Mouse (Mus musculus): ENCODE data around the gene Akap13. TPM values are rescaled to one million over a fixed set of nuclear protein-coding genes. Genes with fewer than 3 reads are reported as not detected.
"Not testable (repeated sequence)": the region's sequence is repeated elsewhere in the genome, so short reads cannot be mapped to it uniquely, and the experiment has no call there.

Gene Akap13
- polyA plus RNA-seq, 1 experiment from 2014 or later, result 41.0 TPM

GRCm38 (mm10) chr7:75733166-75733565 lies 277.8 kb downstream of the Akap13 start:
- no peak overlapping the region for H3K9ac ChIP-seq (ENCODE audit: low read depth, low read length)
- H3K9me3 ChIP-seq (replicated peaks; ENCODE audit: control insufficient read depth, low read length), result no peaks in the 10 kb centered on the region
- ATAC-seq (ENCODE audit: low read depth), result no peak
- H3K4me3 ChIP-seq (ENCODE audit: low read depth, low read length), result no peak overlapping the region
- WGBS (ENCODE audit: insufficient replicate concordance), result 81% methylated on average over 2 of the region's 2 CpGs
- no peaks in the 10 kb centered on the region for H3K4me1 ChIP-seq (ENCODE audit: control insufficient read depth, low read depth, low read length)
- H3K4me2 ChIP-seq (ENCODE audit: low read depth, low read length), result no peak overlapping the region
- H3K27ac ChIP-seq (ENCODE audit: low read length), result no peak overlapping the region
- peaks cover 74% of the 10 kb centered on the region for H3K36me3 ChIP-seq (ENCODE audit: control insufficient read depth, insufficient read depth)
- no peaks in the 10 kb centered on the region for H3K27me3 ChIP-seq (ENCODE audit: control insufficient read depth, insufficient read depth, low read depth, low read length)

- 59% methylated on average over 10 of the region's 10 CpGs for WGBS (ENCODE audit: insufficient replicate concordance)
- peaks cover 63% of the 10 kb centered on the region for H3K36me3 ChIP-seq (ENCODE audit: control insufficient read depth, insufficient read depth)
- ATAC-seq (ENCODE audit: low read depth), result peak; percentile 71
- H3K4me1 ChIP-seq (ENCODE audit: control insufficient read depth, low read depth, low read length), result no peaks in the 10 kb centered on the region
- H3K4me2 ChIP-seq (ENCODE audit: low read depth, low read length), result no peak overlapping the region
- no peak overlapping the region for H3K27ac ChIP-seq (ENCODE audit: low read length)
- H3K27me3 ChIP-seq (ENCODE audit: control insufficient read depth, insufficient read depth, low read depth, low read length), result no peaks in the 10 kb centered on the region
- H3K9me3 ChIP-seq (replicated peaks; ENCODE audit: control insufficient read depth, low read length), result no peaks in the 10 kb centered on the region
- no peak overlapping the region for H3K9ac ChIP-seq (ENCODE audit: low read depth, low read length)
- no peak overlapping the region for H3K4me3 ChIP-seq (ENCODE audit: low read depth, low read length)
Measured at GRCm38 (mm10) chr7:75739075-75739725, 283.9 kb downstream of the Akap13 start.

GRCm38 (mm10) chr7:75744528-75744927 lies 289.2 kb downstream of the Akap13 start:
- no peak overlapping the region for H3K4me2 ChIP-seq (ENCODE audit: low read depth, low read length)
- H3K27me3 ChIP-seq (ENCODE audit: control insufficient read depth, insufficient read depth, low read depth, low read length), result no peaks in the 10 kb centered on the region
- ATAC-seq (ENCODE audit: low read depth), result no peak
- H3K9ac ChIP-seq (ENCODE audit: low read depth, low read length), result no peak overlapping the region
- H3K36me3 ChIP-seq (ENCODE audit: control insufficient read depth, insufficient read depth), result peaks cover 65% of the 10 kb centered on the region
- H3K9me3 ChIP-seq (replicated peaks; ENCODE audit: control insufficient read depth, low read length), result no peaks in the 10 kb centered on the region
- H3K4me3 ChIP-seq (ENCODE audit: low read depth, low read length), result no peak overlapping the region
- WGBS (ENCODE audit: insufficient replicate concordance), result 73% methylated on average over 2 of the region's 2 CpGs
- H3K4me1 ChIP-seq (ENCODE audit: control insufficient read depth, low read depth, low read length), result no peaks in the 10 kb centered on the region
- no peak overlapping the region for H3K27ac ChIP-seq (ENCODE audit: low read length)

GRCm38 (mm10) chr7:75744978-75745638 lies 289.8 kb downstream of the Akap13 start:
- H3K4me3 ChIP-seq (ENCODE audit: low read depth, low read length), result no peak overlapping the region
- peaks cover under 1% of the 10 kb centered on the region; the same call in 1 of the 2 replicates for H3K4me1 ChIP-seq (ENCODE audit: control insufficient read depth, low read depth, low read length)
- no peak for ATAC-seq (ENCODE audit: low read depth)
- H3K9me3 ChIP-seq (replicated peaks; ENCODE audit: control insufficient read depth, low read length), result no peaks in the 10 kb centered on the region
- 88% methylated on average over 7 of the region's 7 CpGs for WGBS (ENCODE audit: insufficient replicate concordance)
- no peak overlapping the region for H3K9ac ChIP-seq (ENCODE audit: low read depth, low read length)
- H3K4me2 ChIP-seq (ENCODE audit: low read depth, low read length), result no peak overlapping the region
- no peaks in the 10 kb centered on the region for H3K27me3 ChIP-seq (ENCODE audit: control insufficient read depth, insufficient read depth, low read depth, low read length)
- no peak overlapping the region for H3K27ac ChIP-seq (ENCODE audit: low read length)
- peaks cover 65% of the 10 kb centered on the region for H3K36me3 ChIP-seq (ENCODE audit: control insufficient read depth, insufficient read depth)

- H3K4me3 ChIP-seq (ENCODE audit: low read depth, low read length); H3K4me1 ChIP-seq (ENCODE audit: control insufficient read depth, low read depth, low read length); H3K27me3 ChIP-seq (ENCODE audit: control insufficient read depth, insufficient read depth, low read depth, low read length); H3K9me3 ChIP-seq (replicated peaks; ENCODE audit: control insufficient read depth, low read length); H3K27ac ChIP-seq (ENCODE audit: low read length); H3K9ac ChIP-seq (ENCODE audit: low read depth, low read length); H3K4me2 ChIP-seq (ENCODE audit: low read depth, low read length); ATAC-seq (ENCODE audit: low read depth): not testable (repeated sequence)
- 67% methylated on average over 3 of the region's 3 CpGs for WGBS (ENCODE audit: insufficient replicate concordance)
- H3K36me3 ChIP-seq (ENCODE audit: control insufficient read depth, insufficient read depth), result peaks cover 67% of the 10 kb centered on the region
Measured at GRCm38 (mm10) chr7:75745969-75746368, 290.6 kb downstream of the Akap13 start.

- H3K9ac ChIP-seq (ENCODE audit: low read depth, low read length), result 0 out of 2 replicates have a peak overlapping the region, but pooled peaks have one; percentile 14
- WGBS (ENCODE audit: insufficient replicate concordance), result 85% methylated on average over 9 of the region's 9 CpGs
- H3K9me3 ChIP-seq (replicated peaks; ENCODE audit: control insufficient read depth, low read length), result no peaks in the 10 kb centered on the region
- peaks cover 21% of the 10 kb centered on the region for H3K4me1 ChIP-seq (ENCODE audit: control insufficient read depth, low read depth, low read length)
- H3K4me2 ChIP-seq (ENCODE audit: low read depth, low read length), result no peak overlapping the region
- peaks cover 66% of the 10 kb centered on the region for H3K36me3 ChIP-seq (ENCODE audit: control insufficient read depth, insufficient read depth)
- no peaks in the 10 kb centered on the region for H3K27me3 ChIP-seq (ENCODE audit: control insufficient read depth, insufficient read depth, low read depth, low read length)
- H3K4me3 ChIP-seq (ENCODE audit: low read depth, low read length), result no peak overlapping the region
- no peak for ATAC-seq (ENCODE audit: low read depth)
- peak overlapping the region; percentile 72 for H3K27ac ChIP-seq (ENCODE audit: low read length)
Measured at GRCm38 (mm10) chr7:75750581-75750980, 295.2 kb downstream of the Akap13 start.

- peak overlapping the region; percentile 72 for H3K27ac ChIP-seq (ENCODE audit: low read length)
- H3K4me3 ChIP-seq (ENCODE audit: low read depth, low read length), result no peak overlapping the region
- peak; percentile 92 for ATAC-seq (ENCODE audit: low read depth)
- peak overlapping the region; percentile 34 for H3K4me2 ChIP-seq (ENCODE audit: low read depth, low read length)
- peaks cover 66% of the 10 kb centered on the region for H3K36me3 ChIP-seq (ENCODE audit: control insufficient read depth, insufficient read depth)
- H3K27me3 ChIP-seq (ENCODE audit: control insufficient read depth, insufficient read depth, low read depth, low read length), result no peaks in the 10 kb centered on the region
- H3K4me1 ChIP-seq (ENCODE audit: control insufficient read depth, low read depth, low read length), result peaks cover 21% of the 10 kb centered on the region
- WGBS (ENCODE audit: insufficient replicate concordance), result 35% methylated on average over 14 of the region's 14 CpGs
- no peaks in the 10 kb centered on the region for H3K9me3 ChIP-seq (replicated peaks; ENCODE audit: control insufficient read depth, low read length)
- 0 out of 2 replicates have a peak overlapping the region, but pooled peaks have one; percentile 17 for H3K9ac ChIP-seq (ENCODE audit: low read depth, low read length)
Measured at GRCm38 (mm10) chr7:75751161-75751803, 295.9 kb downstream of the Akap13 start.

GRCm38 (mm10) chr7:75752442-75753191 lies 297.3 kb downstream of the Akap13 start:
- H3K4me2 ChIP-seq (ENCODE audit: low read depth, low read length), result no peak overlapping the region
- H3K4me3 ChIP-seq (ENCODE audit: low read depth, low read length), result no peak overlapping the region
- 83% methylated on average over 22 of the region's 22 CpGs for WGBS (ENCODE audit: insufficient replicate concordance)
- no peaks in the 10 kb centered on the region for H3K9me3 ChIP-seq (replicated peaks; ENCODE audit: control insufficient read depth, low read length)
- peaks cover 53% of the 10 kb centered on the region for H3K36me3 ChIP-seq (ENCODE audit: control insufficient read depth, insufficient read depth)
- H3K4me1 ChIP-seq (ENCODE audit: control insufficient read depth, low read depth, low read length), result peaks cover 21% of the 10 kb centered on the region
- no peaks in the 10 kb centered on the region for H3K27me3 ChIP-seq (ENCODE audit: control insufficient read depth, insufficient read depth, low read depth, low read length)
- no peak overlapping the region for H3K9ac ChIP-seq (ENCODE audit: low read depth, low read length)
- ATAC-seq (ENCODE audit: low read depth), result no peak
- no peak overlapping the region for H3K27ac ChIP-seq (ENCODE audit: low read length)
